Mouse (Mus musculus): ENCODE measurements around the gene Gclm. TPM values are rescaled to one million over a fixed set of nuclear protein-coding genes. Genes with fewer than 3 reads are reported as not detected.

Gene Gclm
- polyA plus RNA-seq (2016; fragmentation: Nextera tagmentation; extraction: Ambion mirVana) = 60.7 and 64.0 TPM in 2 replicates

DNA sequence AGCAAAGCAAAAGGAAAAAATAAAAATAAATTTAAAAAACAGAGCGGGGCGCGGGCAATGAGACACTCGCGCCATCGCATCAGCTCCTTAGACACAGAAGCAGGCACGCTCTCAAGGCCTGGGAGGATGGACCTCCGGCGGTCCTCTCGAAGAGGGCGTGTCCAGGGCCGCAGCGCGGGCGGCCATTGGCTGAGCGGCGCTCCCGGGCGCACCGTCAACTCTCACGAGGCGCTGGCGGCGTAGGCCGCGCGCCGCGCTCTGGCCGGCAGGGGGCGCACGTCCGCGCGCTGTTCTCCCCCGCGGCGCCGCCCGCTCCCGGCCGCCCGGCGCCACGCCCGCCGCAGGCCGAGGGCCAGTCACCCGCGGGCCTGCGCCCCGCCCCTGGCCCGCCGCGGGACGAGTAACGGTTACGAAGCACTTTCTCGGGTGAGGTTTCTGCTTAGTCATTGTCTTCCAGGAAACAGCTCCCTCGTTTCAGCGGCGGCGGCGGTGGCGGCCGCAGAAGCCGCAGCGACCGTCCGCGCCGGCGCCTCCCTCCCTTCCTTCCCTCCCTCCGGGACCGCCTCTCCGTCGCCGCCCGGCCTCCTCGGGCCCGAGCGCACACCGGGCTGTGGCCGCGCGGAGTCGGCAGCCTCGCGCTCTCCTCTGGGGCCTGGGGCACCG lies at the start of gene Gclm:
Gclm (plus strand) TSS at position 343 of the 663 bp plus-strand sequence.
- Histone ChIP-seq H3K4me1 (replicated peaks) (peaks cover 20% of the 10 kb centered on the region), H3K27ac (peak within 1 kb of the TSS; percentile 87), H3K36me3 (no peaks in the 10 kb centered on the region), H3K9ac (replicated peaks) (peak within 1 kb of the TSS; percentile 77), H3K9me3 (no peaks in the 10 kb centered on the region), H3K27me3 (no peaks in the 10 kb centered on the region), H3K4me3 (replicated peaks) (peak within 1 kb of the TSS; percentile 87), H3K4me2 (peak within 1 kb of the TSS; percentile 80)
- WGBS = under 1% methylated on average over 71 of the region's 90 CpGs
- ATAC-seq (ENCODE audit: insufficient number of reproducible peaks, insufficient read depth, low FRiP score, low TSS enrichment, low read depth) = peak; percentile 99

DNA sequence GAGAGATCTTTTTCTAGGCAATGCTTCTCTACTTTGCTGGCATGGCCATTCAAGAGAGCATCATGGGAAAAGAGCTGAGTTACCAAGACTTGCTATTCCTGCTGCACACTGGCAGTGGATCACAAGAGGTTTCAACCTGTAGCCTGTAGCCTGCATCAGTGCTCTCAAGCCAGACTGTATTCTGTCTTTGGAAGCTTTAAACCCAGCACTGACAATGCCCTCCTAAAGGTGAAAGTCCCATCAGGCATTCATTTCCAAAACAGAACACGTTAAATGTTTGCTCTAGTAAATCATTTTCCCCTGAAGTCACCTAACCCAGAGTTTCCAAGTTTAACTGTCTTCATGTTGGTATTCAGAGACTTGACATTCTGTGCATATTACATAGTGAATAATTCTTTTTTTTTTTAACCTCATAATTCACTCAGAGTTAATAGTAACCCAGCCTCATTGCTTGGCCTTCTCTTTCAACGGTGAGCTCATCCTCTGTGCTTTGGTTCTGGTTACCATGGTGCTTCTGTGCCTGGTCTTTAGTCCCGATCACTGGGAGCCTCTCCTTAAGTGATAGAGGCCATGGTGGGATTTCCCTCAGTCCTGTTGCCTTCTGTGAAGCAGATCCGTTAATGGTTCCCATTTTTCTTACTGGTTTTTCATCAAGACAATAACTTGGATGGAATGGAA lies 48.6 kb upstream of the Gclm start:
- WGBS = 77% methylated on average over 4 of the region's 4 CpGs
- H3K4me3 ChIP-seq (replicated peaks) = no peak overlapping the region
- H3K36me3 ChIP-seq = no peaks in the 10 kb centered on the region
- no peak overlapping the region for H3K27ac ChIP-seq
- H3K4me2 ChIP-seq = no peak overlapping the region
- peaks cover 9% of the 10 kb centered on the region for H3K4me1 ChIP-seq (replicated peaks)
- no peaks in the 10 kb centered on the region for H3K9me3 ChIP-seq
- no peaks in the 10 kb centered on the region for H3K27me3 ChIP-seq
- no peak overlapping the region for H3K9ac ChIP-seq (replicated peaks)
- no peak for ATAC-seq (ENCODE audit: insufficient number of reproducible peaks, insufficient read depth, low FRiP score, low TSS enrichment, low read depth)

DNA sequence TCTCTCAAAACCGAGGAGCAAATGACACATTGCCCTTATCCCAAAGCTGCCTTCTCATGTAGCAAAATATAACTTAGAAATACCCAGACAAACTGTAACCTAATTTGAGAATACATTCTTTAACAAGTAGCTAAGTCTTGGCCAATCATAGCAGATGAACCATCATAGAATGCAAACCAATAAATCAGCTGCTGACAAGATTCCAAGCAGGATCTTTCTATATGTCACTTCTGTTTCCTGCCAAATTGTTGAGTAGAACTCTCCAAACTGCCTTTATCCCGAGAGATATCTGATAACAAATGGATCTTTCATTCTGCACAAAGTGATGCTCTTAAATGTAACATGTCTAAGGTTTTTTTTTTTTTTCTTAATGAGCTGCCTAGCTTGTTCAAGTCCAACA lies 46.8 kb upstream of the Gclm start:
- no peak overlapping the region for H3K4me2 ChIP-seq
- WGBS = 82% methylated on average over 2 of the region's 2 CpGs
- H3K9ac ChIP-seq (replicated peaks) = no peak overlapping the region
- H3K4me1 ChIP-seq (replicated peaks) = peaks cover 21% of the 10 kb centered on the region
- no peak overlapping the region for H3K27ac ChIP-seq
- H3K4me3 ChIP-seq (replicated peaks) = no peak overlapping the region
- ATAC-seq (ENCODE audit: insufficient number of reproducible peaks, insufficient read depth, low FRiP score, low TSS enrichment, low read depth) = no peak
- no peaks in the 10 kb centered on the region for H3K9me3 ChIP-seq
- H3K27me3 ChIP-seq = no peaks in the 10 kb centered on the region
- no peaks in the 10 kb centered on the region for H3K36me3 ChIP-seq

DNA sequence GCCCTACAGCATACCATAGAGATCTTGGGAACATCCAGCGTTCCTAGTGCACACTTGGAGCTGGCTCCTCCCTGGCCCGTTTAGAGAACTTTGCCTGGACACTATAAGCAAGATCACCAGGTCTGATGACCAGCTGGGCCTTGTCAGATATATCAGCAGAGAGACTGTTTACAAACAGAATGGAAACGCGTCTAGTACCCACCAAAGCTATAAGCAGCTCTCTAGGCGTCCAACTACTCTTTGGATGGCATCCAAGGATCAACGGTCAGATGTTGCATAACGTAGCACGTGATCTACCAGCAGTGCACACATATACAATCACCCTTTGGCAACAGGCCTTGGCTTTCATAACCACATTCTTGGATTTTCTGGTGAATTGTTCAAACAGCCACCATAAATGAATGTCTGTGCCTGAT lies 46.4 kb upstream of the Gclm start:
- ATAC-seq (ENCODE audit: insufficient number of reproducible peaks, insufficient read depth, low FRiP score, low TSS enrichment, low read depth) = no peak
- no peaks in the 10 kb centered on the region for H3K9me3 ChIP-seq
- peaks cover 21% of the 10 kb centered on the region for H3K4me1 ChIP-seq (replicated peaks)
- no peaks in the 10 kb centered on the region for H3K27me3 ChIP-seq
- no peak overlapping the region for H3K4me3 ChIP-seq (replicated peaks)
- H3K4me2 ChIP-seq = no peak overlapping the region
- H3K27ac ChIP-seq = no peak overlapping the region
- WGBS = 84% methylated on average over 8 of the region's 8 CpGs
- no peaks in the 10 kb centered on the region for H3K36me3 ChIP-seq
- H3K9ac ChIP-seq (replicated peaks) = no peak overlapping the region

DNA sequence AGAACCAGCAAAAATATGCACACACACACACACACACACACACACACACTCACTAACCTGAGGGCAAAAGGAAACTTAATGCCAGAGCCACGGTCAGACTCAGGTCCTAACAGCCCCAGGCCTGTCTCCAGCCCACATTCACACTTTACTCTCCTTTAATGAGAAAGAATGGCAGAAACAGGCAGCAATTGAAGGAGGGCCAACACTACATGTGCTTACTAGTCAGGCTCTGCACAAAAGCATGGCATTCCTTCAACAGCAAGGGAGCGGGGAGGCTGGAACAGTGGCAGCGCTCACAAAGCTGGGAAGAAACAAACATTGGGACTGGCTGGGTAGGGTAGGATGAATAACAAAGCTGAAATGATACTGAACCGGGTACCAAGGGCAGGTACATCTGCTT lies 45.8 kb upstream of the Gclm start:
- H3K4me3 ChIP-seq (replicated peaks) = no peak overlapping the region
- no peaks in the 10 kb centered on the region for H3K9me3 ChIP-seq
- peaks cover 21% of the 10 kb centered on the region for H3K4me1 ChIP-seq (replicated peaks)
- no peaks in the 10 kb centered on the region for H3K36me3 ChIP-seq
- H3K9ac ChIP-seq (replicated peaks) = no peak overlapping the region
- no peaks in the 10 kb centered on the region for H3K27me3 ChIP-seq
- H3K27ac ChIP-seq = no peak overlapping the region
- no peak for ATAC-seq (ENCODE audit: insufficient number of reproducible peaks, insufficient read depth, low FRiP score, low TSS enrichment, low read depth)
- 70% methylated on average over 4 of the region's 4 CpGs for WGBS
- H3K4me2 ChIP-seq = no peak overlapping the region

DNA sequence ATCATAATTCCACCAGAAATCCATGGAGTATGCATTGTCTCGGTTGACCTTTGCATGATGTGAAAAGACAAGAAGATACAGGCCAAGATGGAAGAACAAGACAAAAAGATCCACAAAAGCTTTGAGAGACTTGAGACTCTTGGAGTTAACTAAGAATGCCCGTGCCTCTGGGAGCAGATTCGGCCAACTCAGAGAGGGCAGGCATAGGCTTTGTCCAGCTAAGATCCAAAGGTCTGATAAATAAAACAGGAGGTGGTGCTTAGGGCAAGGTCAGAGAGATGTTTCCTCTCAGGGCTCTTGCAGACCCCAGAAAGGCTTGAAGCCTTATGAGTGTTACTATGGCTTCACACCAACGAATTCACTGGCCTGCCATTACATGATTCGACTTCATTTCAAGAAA lies 45.3 kb upstream of the Gclm start:
- WGBS = 85% methylated on average over 5 of the region's 5 CpGs
- Histone ChIP-seq H3K4me1 (replicated peaks) (peaks cover 21% of the 10 kb centered on the region), H3K27me3 (no peaks in the 10 kb centered on the region), H3K4me3 (replicated peaks) (no peak overlapping the region), H3K9ac (replicated peaks) (no peak overlapping the region), H3K4me2 (no peak overlapping the region), H3K9me3 (no peaks in the 10 kb centered on the region), H3K27ac (no peak overlapping the region), H3K36me3 (no peaks in the 10 kb centered on the region)
- ATAC-seq (ENCODE audit: insufficient number of reproducible peaks, insufficient read depth, low FRiP score, low TSS enrichment, low read depth) = no peak

DNA sequence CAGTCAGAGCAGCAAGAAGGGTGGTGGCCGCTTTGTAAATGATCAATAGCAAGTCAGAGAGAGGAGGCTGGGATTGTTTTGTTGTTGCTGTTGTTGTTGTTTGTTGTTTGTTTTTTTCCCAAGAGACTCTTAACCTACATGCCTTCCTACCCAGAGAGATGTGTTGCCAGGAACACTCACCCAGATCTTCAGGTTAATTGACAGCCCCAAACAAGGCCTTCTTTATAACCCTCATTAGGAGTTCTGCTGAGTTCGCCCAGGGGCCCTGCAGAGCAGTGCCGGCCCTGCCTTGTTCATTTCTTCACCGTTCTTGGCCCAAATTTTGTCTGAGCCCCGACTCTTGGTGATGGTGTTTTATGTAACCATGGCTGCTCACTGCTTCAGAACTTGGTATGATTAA lies 44.9 kb upstream of the Gclm start:
- WGBS = 31% methylated on average over 5 of the region's 5 CpGs
- Histone ChIP-seq H3K27ac (no peak overlapping the region), H3K4me3 (replicated peaks) (no peak overlapping the region), H3K4me1 (replicated peaks) (peaks cover 21% of the 10 kb centered on the region), H3K27me3 (no peaks in the 10 kb centered on the region), H3K4me2 (no peak overlapping the region), H3K9me3 (no peaks in the 10 kb centered on the region), H3K36me3 (no peaks in the 10 kb centered on the region), H3K9ac (replicated peaks) (no peak overlapping the region)
- ATAC-seq (ENCODE audit: insufficient number of reproducible peaks, insufficient read depth, low FRiP score, low TSS enrichment, low read depth) = no peak

DNA sequence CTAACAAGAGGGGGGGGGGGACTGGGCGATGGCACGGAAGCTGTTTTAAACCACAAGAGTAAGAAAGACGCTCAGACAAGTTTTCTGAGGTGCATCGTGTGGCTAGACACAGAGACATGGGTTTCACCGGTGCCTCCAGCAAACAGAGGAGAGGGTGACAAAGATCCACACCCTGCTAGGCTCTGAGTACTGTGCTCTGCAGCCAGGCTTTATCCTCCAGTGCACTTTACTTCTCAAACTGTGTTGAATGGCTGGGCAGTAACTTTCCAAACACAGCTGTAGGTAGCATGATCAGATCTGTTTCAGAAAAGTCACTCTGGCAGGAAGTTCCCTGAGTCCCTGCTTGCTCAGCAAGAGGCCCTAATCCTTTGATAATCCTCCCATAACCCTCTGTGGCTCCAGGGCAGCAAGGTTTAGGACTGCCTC lies 43.0 kb upstream of the Gclm start:
- ATAC-seq (ENCODE audit: insufficient number of reproducible peaks, insufficient read depth, low FRiP score, low TSS enrichment, low read depth) = 0 out of 2 replicates have a peak, but pooled peaks have one; percentile 39
- H3K4me1 ChIP-seq (replicated peaks) = peaks cover 21% of the 10 kb centered on the region
- H3K27ac ChIP-seq = peak overlapping the region; percentile 67
- H3K4me2 ChIP-seq = no peak overlapping the region
- WGBS = 25% methylated on average over 5 of the region's 5 CpGs
- H3K4me3 ChIP-seq (replicated peaks) = no peak overlapping the region
- no peak overlapping the region for H3K9ac ChIP-seq (replicated peaks)
- H3K36me3 ChIP-seq = no peaks in the 10 kb centered on the region
- H3K27me3 ChIP-seq = no peaks in the 10 kb centered on the region
- no peaks in the 10 kb centered on the region for H3K9me3 ChIP-seq

DNA sequence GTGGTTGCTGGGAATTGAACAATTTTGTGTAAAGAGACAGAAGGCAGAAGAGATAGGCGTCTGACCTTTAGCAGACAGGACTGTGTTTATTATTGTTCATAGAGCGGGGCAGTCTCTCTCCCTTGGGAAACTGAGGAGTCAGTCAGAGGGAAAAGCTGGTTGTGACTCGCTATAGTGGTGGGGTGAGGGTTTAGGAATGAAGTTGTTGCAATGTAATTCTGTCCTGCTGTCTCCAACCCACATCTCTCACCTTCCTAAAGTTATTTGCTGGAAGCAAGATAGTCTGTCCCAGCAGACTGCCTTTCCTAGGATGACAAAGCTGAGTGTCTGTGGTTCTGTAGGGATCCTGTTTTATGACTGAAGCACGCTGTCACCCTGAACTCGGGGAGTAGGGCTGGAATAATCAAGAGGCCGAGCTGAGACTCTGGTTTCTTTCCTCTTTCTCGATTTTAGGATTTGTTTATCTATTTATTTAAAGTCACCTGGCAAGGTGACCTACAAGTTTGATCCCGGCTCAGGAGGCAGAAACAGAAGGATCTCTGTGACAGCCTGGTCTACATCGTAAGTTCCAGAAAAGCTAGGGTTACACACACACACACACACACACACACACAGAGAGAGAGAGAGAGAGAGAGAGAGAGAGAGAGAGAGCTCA lies 41.6 kb upstream of the Gclm start:
- Histone ChIP-seq H3K9me3 (no peaks in the 10 kb centered on the region), H3K27ac (no peak overlapping the region), H3K4me3 (replicated peaks) (no peak overlapping the region), H3K27me3 (no peaks in the 10 kb centered on the region), H3K9ac (replicated peaks) (no peak overlapping the region), H3K4me2 (no peak overlapping the region), H3K4me1 (replicated peaks) (peaks cover 21% of the 10 kb centered on the region), H3K36me3 (no peaks in the 10 kb centered on the region)
- 79% methylated on average over 9 of the region's 9 CpGs for WGBS
- no peak for ATAC-seq (ENCODE audit: insufficient number of reproducible peaks, insufficient read depth, low FRiP score, low TSS enrichment, low read depth)

DNA sequence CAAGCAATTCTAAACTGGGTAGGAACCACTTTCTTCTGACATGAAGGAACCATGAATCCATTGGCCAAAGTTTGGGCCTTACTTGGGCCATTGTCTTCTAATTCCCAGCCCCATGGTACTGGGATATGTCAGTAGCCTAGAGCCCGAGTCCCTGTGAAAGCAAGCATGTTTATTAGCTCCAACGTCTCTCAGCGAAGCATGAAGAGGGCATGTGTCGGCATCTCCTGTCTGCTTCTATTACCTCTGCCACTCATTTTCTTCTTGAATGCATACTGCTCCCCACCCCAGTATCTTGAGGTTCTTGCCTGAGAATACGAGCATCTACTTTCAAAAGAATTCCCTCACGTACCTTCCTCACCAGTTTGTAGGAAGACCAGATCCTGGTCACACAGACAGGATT lies 39.6 kb upstream of the Gclm start:
- H3K9me3 ChIP-seq = no peaks in the 10 kb centered on the region
- H3K4me1 ChIP-seq (replicated peaks) = peaks cover 21% of the 10 kb centered on the region
- H3K27me3 ChIP-seq = no peaks in the 10 kb centered on the region
- 91% methylated on average over 6 of the region's 6 CpGs for WGBS
- H3K4me3 ChIP-seq (replicated peaks) = no peak overlapping the region
- H3K27ac ChIP-seq = no peak overlapping the region
- H3K9ac ChIP-seq (replicated peaks) = no peak overlapping the region
- no peaks in the 10 kb centered on the region for H3K36me3 ChIP-seq
- no peak overlapping the region for H3K4me2 ChIP-seq
- no peak for ATAC-seq (ENCODE audit: insufficient number of reproducible peaks, insufficient read depth, low FRiP score, low TSS enrichment, low read depth)

DNA sequence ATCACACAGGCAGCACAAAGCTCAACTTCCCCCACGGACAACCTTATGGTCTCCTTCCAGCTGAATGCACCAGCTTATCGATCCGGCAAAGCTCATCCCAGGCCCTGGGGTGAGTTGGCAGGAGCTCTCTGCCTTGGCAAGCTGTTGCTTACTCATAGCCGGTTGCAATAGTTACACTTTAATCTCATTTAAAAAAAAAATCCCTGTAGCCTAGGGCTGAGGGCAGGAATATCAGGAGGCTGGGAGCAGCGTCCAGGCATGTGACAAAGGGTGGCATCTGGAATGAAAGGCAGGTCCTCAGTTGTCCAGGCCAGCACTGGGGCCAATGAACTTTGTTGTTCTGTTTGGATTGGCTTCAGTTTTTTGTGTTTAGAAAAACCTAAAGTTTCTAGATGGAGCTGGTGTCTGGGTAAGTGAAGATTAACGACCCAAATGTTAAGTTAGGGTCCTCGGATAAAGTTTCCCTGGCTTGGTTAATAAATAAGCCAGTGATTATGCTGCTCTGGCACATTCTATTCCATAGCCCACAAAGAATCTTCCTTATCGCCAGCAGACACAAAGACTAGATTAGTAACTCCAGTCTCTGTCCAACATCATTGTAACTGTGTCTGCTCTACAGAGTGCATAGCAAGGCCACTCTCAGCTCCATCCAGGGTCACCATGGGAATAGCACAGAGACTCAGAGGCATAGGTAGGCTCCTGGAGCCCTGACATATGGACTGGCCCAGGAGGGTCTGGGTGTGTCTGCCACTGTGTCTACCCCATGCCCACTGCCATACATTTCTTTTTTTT lies 38.9 kb upstream of the Gclm start:
- Histone ChIP-seq H3K9ac (replicated peaks) (no peak overlapping the region), H3K36me3 (no peaks in the 10 kb centered on the region), H3K4me1 (replicated peaks) (peaks cover 15% of the 10 kb centered on the region), H3K4me2 (no peak overlapping the region), H3K27ac (no peak overlapping the region), H3K27me3 (no peaks in the 10 kb centered on the region), H3K4me3 (replicated peaks) (no peak overlapping the region), H3K9me3 (no peaks in the 10 kb centered on the region)
- 82% methylated on average over 8 of the region's 8 CpGs for WGBS
- no peak for ATAC-seq (ENCODE audit: insufficient number of reproducible peaks, insufficient read depth, low FRiP score, low TSS enrichment, low read depth)

Data from limb, embryonic 12.5 days (tissue).